Mouse (Mus musculus): ENCODE measurements around the gene Snai1. TPM values are rescaled to one million over a fixed set of nuclear protein-coding genes. Genes with fewer than 3 reads are reported as not detected.

Snai1 gene
- 21.3 and 31.0 TPM in 2 replicates for polyA plus RNA-seq (2012; rRNA removed)

- DNase-seq (ENCODE audit: low spot score): peak; percentile 83
Observed at GRCm38 (mm10) chr2:167537476-167538297, at the start of gene Snai1. Snai1 (plus strand) TSS chr2:167538195.

- DNase-seq (ENCODE audit: low spot score): no peak
Observed at GRCm38 (mm10) chr2:167490813-167491525, 47.0 kb upstream of the Snai1 start.

- no peak for DNase-seq (ENCODE audit: low spot score)
Observed at GRCm38 (mm10) chr2:167491757-167492708, 46.0 kb upstream of the Snai1 start, which contains the start of gene Rnf114. Rnf114 (plus strand) TSS chr2:167492645.

- DNase-seq (ENCODE audit: low spot score): peak; percentile 94
Observed at GRCm38 (mm10) chr2:167492713-167493636, 45.0 kb upstream of the Snai1 start, which contains the start of gene Spata2. Spata2 (minus strand) TSS chr2:167492887.

GRCm38 (mm10) chr2:167496437-167496836 is 41.6 kb upstream of the Snai1 start:
- DNase-seq (ENCODE audit: low spot score): no peak

GRCm38 (mm10) chr2:167497272-167497671 is 40.7 kb upstream of the Snai1 start:
- DNase-seq (ENCODE audit: low spot score): no peak

GRCm38 (mm10) chr2:167502554-167503252 is 35.3 kb upstream of the Snai1 start:
- DNase-seq (ENCODE audit: low spot score): no peak

- DNase-seq (ENCODE audit: low spot score): peak; percentile 79
Observed at GRCm38 (mm10) chr2:167503253-167503895, 34.6 kb upstream of the Snai1 start.

GRCm38 (mm10) chr2:167503896-167504349 is 34.1 kb upstream of the Snai1 start:
- peak; percentile 55 for DNase-seq (ENCODE audit: low spot score)

- DNase-seq (ENCODE audit: low spot score): no peak
Observed at GRCm38 (mm10) chr2:167505127-167505526, 32.9 kb upstream of the Snai1 start.

GRCm38 (mm10) chr2:167506546-167507260 is 31.3 kb upstream of the Snai1 start:
- no peak for DNase-seq (ENCODE audit: low spot score)

- DNase-seq (ENCODE audit: low spot score): no peak
Observed at GRCm38 (mm10) chr2:167507719-167508385, 30.1 kb upstream of the Snai1 start.

- DNase-seq (ENCODE audit: low spot score): no peak
Observed at GRCm38 (mm10) chr2:167508569-167508968, 29.4 kb upstream of the Snai1 start.

GRCm38 (mm10) chr2:167510485-167510884 is 27.5 kb upstream of the Snai1 start:
- DNase-seq (ENCODE audit: low spot score): no peak

GRCm38 (mm10) chr2:167512365-167512764 is 25.6 kb upstream of the Snai1 start:
- no peak for DNase-seq (ENCODE audit: low spot score)

- DNase-seq (ENCODE audit: low spot score): no peak
Observed at GRCm38 (mm10) chr2:167512970-167513369, 25.0 kb upstream of the Snai1 start.

- no peak for DNase-seq (ENCODE audit: low spot score)
Observed at GRCm38 (mm10) chr2:167514641-167515040, 23.4 kb upstream of the Snai1 start.

GRCm38 (mm10) chr2:167515688-167516087 is 22.3 kb upstream of the Snai1 start:
- no peak for DNase-seq (ENCODE audit: low spot score)

All from urinary bladder, adult 2 months (tissue).